Mouse (Mus musculus) limb, embryonic 11.5 days (tissue): ENCODE results near the gene Vwc2l. TPM values are rescaled to one million over a fixed set of nuclear protein-coding genes. Genes with fewer than 3 reads are reported as not detected.

Experiments used
- ATAC-seq: fragments of 200-750 bp; cut with Nextera tagmentation; 2 replicates; pipeline ENCODE4 v1.8.0; 2017; ENCODE audit warnings: low read depth; ENCODE audit not compliant: insufficient number of reproducible peaks, low FRiP score, low TSS enrichment
- DNase-seq: peaks from one replicate; pipeline ENCODE4 v3.0.0-alpha.2; 2015; ENCODE audit warnings: low spot score
- H3K27ac ChIP-seq: fragments of 300-500 bp; sonication (generic); replicated peaks from 2 replicates; pipeline ENCODE4 v1.5.1; 2014; ENCODE audit warnings: low read depth, mild to moderate bottlenecking, low read length
- H3K27me3 ChIP-seq: fragments of 300-500 bp; sonication (generic); 2 replicates; pipeline ENCODE4 v1.6.1; 2014; ENCODE audit warnings: mild to moderate bottlenecking, low read length, mixed read lengths; ENCODE audit not compliant: control insufficient read depth, insufficient read depth
- H3K36me3 ChIP-seq: fragments of 300-500 bp; sonication (generic); 2 replicates; pipeline ENCODE4 v1.6.1; 2014; ENCODE audit warnings: mild to moderate bottlenecking, low read length, moderate library complexity, mixed read lengths; ENCODE audit not compliant: control insufficient read depth, insufficient read depth
- H3K4me1 ChIP-seq: fragments of 300-500 bp; sonication (generic); 2 replicates; pipeline ENCODE4 v1.6.1; 2014; ENCODE audit warnings: low read length, mixed read lengths; ENCODE audit not compliant: control insufficient read depth, insufficient read depth
- H3K4me2 ChIP-seq: fragments of 300-500 bp; sonication (generic); 2 replicates; pipeline ENCODE4 v1.6.1; 2014; ENCODE audit warnings: low read depth, mild to moderate bottlenecking, moderate library complexity; ENCODE audit not compliant: severe bottlenecking
- H3K4me3 ChIP-seq: fragments of 300-500 bp; sonication (generic); 2 replicates; pipeline ENCODE4 v1.5.1; 2014; ENCODE audit warnings: low read depth, low read length
- H3K9ac ChIP-seq: fragments of 300-500 bp; sonication (generic); 2 replicates; pipeline ENCODE4 v1.6.1; 2014; ENCODE audit warnings: mild to moderate bottlenecking, low read length
- H3K9me3 ChIP-seq: fragments of 300-500 bp; sonication (generic); 2 replicates; pipeline ENCODE4 v1.6.1; 2016; ENCODE audit warnings: low read length; ENCODE audit not compliant: control insufficient read depth
- WGBS: fragments of 180-500 bp; shearing (Covaris S2); extraction: QIAGEN DNeasy Blood & Tissue Kit; methylation state at CpG from one replicate; pipeline ENCODE4 v1.1.7; 2014; 5-methylcytosine and 5-hydroxymethylcytosine counted together
- polyA plus RNA-seq: library from polyadenylated mRNA; unstranded; fragments of >200 nt; fragmentation: Nextera tagmentation; extraction: Ambion mirVana; gene quantifications from 2 replicates; pipeline ENCODE4 v1.2.1, GENCODE M21; 2014

The Vwc2l gene
- polyA plus RNA-seq, 1 experiment from 2014 or later, result not detected

DNA sequence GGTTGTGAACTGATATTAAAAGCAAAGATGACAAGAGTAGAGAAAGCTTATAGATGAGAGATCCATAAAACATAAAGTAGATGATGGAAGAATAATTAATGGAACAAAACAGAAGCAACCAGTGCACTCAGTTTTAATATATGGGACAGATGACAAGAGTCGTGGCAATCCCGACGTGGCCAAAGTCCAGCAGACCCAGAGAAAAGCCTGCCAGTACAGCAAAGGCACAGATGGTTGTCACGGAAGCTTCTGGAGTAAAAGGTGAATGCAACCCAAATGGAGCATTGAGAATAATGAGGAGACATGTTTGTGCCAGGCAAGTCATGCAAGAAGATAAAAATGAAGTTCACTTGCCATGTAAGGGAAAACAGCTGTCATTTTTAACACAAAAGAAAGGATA, 207.5 kb downstream of the Vwc2l start:
- WGBS, result 93% methylated on average over 4 of the region's 4 CpGs
- Histone ChIP-seq H3K4me3 (no peak overlapping the region), H3K9me3 (no peaks in the 10 kb centered on the region), H3K9ac (no peak overlapping the region), H3K36me3 (no peaks in the 10 kb centered on the region), H3K27ac (no peak overlapping the region), H3K4me1 (no peaks in the 10 kb centered on the region), H3K27me3 (no peaks in the 10 kb centered on the region), H3K4me2 (no peak overlapping the region)
- ATAC-seq (no peak), DNase-seq (no peak)
